Mouse (Mus musculus): ENCODE data around the gene Fgf23. TPM values are rescaled to one million over a fixed set of nuclear protein-coding genes. Genes with fewer than 3 reads are reported as not detected.

Fgf23 gene
- polyA plus RNA-seq, 1 experiment from 2014 or later: not detected

DNA sequence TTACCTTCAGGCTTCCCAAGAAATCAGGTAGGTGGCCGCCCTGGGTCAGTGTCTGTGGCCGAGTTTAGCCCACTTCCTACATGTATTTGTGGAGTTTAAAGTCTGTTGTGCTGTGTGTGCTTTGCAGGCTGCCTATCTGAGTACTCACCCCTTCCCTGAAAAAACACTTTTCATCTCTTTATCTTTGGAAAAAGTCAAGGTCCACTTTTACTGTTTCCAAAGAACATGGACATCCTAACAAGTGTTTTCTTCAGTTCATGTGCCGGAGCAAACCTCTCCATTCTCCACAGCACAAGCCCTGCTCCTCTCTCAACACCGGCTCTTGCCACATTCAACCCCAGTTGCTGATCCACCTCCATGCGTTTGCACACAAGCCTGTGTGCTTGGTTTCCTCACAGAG is 50.3 kb downstream of the Fgf23 start:
- H3K9me3 ChIP-seq (replicated peaks): no peaks in the 10 kb centered on the region
- no peak for ATAC-seq (replicated peaks; ENCODE audit: low FRiP score)
- no peaks in the 10 kb centered on the region for H3K4me1 ChIP-seq
- H3K36me3 ChIP-seq: peaks cover 18% of the 10 kb centered on the region
- 87% methylated on average over 5 of the region's 5 CpGs for WGBS
- H3K4me3 ChIP-seq (replicated peaks): no peak overlapping the region
- H3K9ac ChIP-seq: no peak overlapping the region
- H3K27ac ChIP-seq: no peak overlapping the region
- H3K27me3 ChIP-seq: no peaks in the 10 kb centered on the region
- H3K4me2 ChIP-seq: no peak overlapping the region

GRCm38 (mm10) chr6:127123506-127123905 is 50.8 kb downstream of the Fgf23 start:
- Histone ChIP-seq H3K9ac (no peak overlapping the region), H3K9me3 (replicated peaks) (no peaks in the 10 kb centered on the region), H3K36me3 (peaks cover 23% of the 10 kb centered on the region), H3K27me3 (no peaks in the 10 kb centered on the region), H3K4me3 (replicated peaks) (no peak overlapping the region), H3K4me1 (no peaks in the 10 kb centered on the region), H3K27ac (no peak overlapping the region), H3K4me2 (no peak overlapping the region)
- 84% methylated on average over 7 of the region's 7 CpGs for WGBS
- no peak for ATAC-seq (replicated peaks; ENCODE audit: low FRiP score)

DNA sequence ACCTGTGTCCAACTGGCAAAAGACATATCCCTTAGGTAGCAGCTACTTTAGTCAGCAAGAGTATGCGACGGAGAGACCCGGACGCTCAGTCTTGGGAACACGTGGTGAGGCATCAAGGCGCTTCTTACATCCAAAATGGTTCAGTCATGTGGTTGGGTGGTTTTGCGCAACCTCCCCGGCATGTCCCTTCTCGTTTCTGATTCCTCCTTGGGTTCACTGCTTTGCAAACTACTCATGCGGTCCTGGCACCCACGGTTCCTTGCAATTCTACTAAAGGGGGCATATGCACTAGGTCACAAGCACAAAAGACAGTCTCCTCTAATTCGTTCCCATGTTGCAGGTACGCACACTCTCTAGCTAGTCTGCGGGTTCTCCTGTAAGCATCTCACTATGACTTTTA is 57.0 kb downstream of the Fgf23 start:
- H3K36me3 ChIP-seq: peaks cover 82% of the 10 kb centered on the region
- H3K4me3 ChIP-seq (replicated peaks): no peak overlapping the region
- no peaks in the 10 kb centered on the region for H3K4me1 ChIP-seq
- H3K27me3 ChIP-seq: no peaks in the 10 kb centered on the region
- 92% methylated on average over 14 of the region's 14 CpGs for WGBS
- no peaks in the 10 kb centered on the region for H3K9me3 ChIP-seq (replicated peaks)
- H3K9ac ChIP-seq: no peak overlapping the region
- ATAC-seq (replicated peaks; ENCODE audit: low FRiP score): no peak
- H3K27ac ChIP-seq: no peak overlapping the region
- no peak overlapping the region for H3K4me2 ChIP-seq

- no peak overlapping the region for H3K9ac ChIP-seq
- peaks cover 90% of the 10 kb centered on the region for H3K36me3 ChIP-seq
- no peak overlapping the region for H3K27ac ChIP-seq
- no peaks in the 10 kb centered on the region for H3K4me1 ChIP-seq
- no peaks in the 10 kb centered on the region for H3K9me3 ChIP-seq (replicated peaks)
- H3K4me3 ChIP-seq (replicated peaks): no peak overlapping the region
- 88% methylated on average over 13 of the region's 13 CpGs for WGBS
- no peak overlapping the region for H3K4me2 ChIP-seq
- ATAC-seq (replicated peaks; ENCODE audit: low FRiP score): no peak
- no peaks in the 10 kb centered on the region for H3K27me3 ChIP-seq
Observed at GRCm38 (mm10) chr6:127130377-127130776, 57.7 kb downstream of the Fgf23 start.

Other genes with a start within 250 kb of the Fgf23 start
- 231 and 242 TPM in 2 replicates for gene Ndufa9, start 223.8 kb upstream of the Fgf23 start, polyA plus RNA-seq (2015; fragmentation: Nextera tagmentation; extraction: Ambion mirVana)
- gene Akap3, start 219.8 kb upstream of the Fgf23 start, polyA plus RNA-seq (2015; fragmentation: Nextera tagmentation; extraction: Ambion mirVana): 0.05 and 0.08 TPM in 2 replicates
- gene Dyrk4, start 151.1 kb upstream of the Fgf23 start, polyA plus RNA-seq (2015; fragmentation: Nextera tagmentation; extraction: Ambion mirVana): not detected in 2 replicates
- gene Rad51ap1, start 133.3 kb upstream of the Fgf23 start, polyA plus RNA-seq (2015; fragmentation: Nextera tagmentation; extraction: Ambion mirVana): 58.2 and 61.5 TPM in 2 replicates
- gene D6Wsu163e, start 132.9 kb upstream of the Fgf23 start, polyA plus RNA-seq (2015; fragmentation: Nextera tagmentation; extraction: Ambion mirVana): 17.2 and 18.0 TPM in 2 replicates
- gene Fgf6, start 57.3 kb upstream of the Fgf23 start, polyA plus RNA-seq (2015; fragmentation: Nextera tagmentation; extraction: Ambion mirVana): 0.12 and 0.24 TPM in 2 replicates
- 3.2 and 3.4 TPM in 2 replicates for gene Tigar, start 36.7 kb downstream of the Fgf23 start, polyA plus RNA-seq (2015; fragmentation: Nextera tagmentation; extraction: Ambion mirVana)
- 666 and 667 TPM in 2 replicates for gene Ccnd2, start 79.3 kb downstream of the Fgf23 start, polyA plus RNA-seq (2015; fragmentation: Nextera tagmentation; extraction: Ambion mirVana)